Mouse (Mus musculus) heart, adult 2 months (tissue): ENCODE results near the gene Inpp5e. TPM values are rescaled to one million over a fixed set of nuclear protein-coding genes. Genes with fewer than 3 reads are reported as not detected.

Experiments used
- DNase-seq, 2 experiments: peaks; one replicate each; pipeline ENCODE4 v3.0.0; 2021
- H3K27ac ChIP-seq: fragments of 200-600 bp; 2 replicates; pipeline ENCODE4 v1.8.1; 2022
- H3K27me3 ChIP-seq: fragments of 200-500 bp; 2 replicates; pipeline ENCODE4 v1.6.1; 2012; ENCODE audit warnings: mild to moderate bottlenecking, low read length, inconsistent platforms, mixed read lengths; ENCODE audit not compliant: control insufficient read depth, insufficient read depth
- H3K36me3 ChIP-seq: fragments of 200-500 bp; 2 replicates; pipeline ENCODE4 v1.6.1; 2012; ENCODE audit warnings: low read length, inconsistent platforms; ENCODE audit not compliant: control insufficient read depth, insufficient read depth
- H3K4me1 ChIP-seq: fragments of 200-500 bp; 2 replicates; pipeline ENCODE4 v1.6.1; 2011; ENCODE audit warnings: low read length; ENCODE audit not compliant: control insufficient read depth, insufficient read depth
- H3K4me3 ChIP-seq: fragments of 200-600 bp; 2 replicates; pipeline ENCODE4 v1.8.1; 2022
- H3K79me2 ChIP-seq: fragments of 200-500 bp; replicated peaks from 2 replicates; pipeline ENCODE4 v1.6.1; 2012; ENCODE audit warnings: mild to moderate bottlenecking, inconsistent platforms, low read length, moderate library complexity, mixed read lengths; ENCODE audit not compliant: control insufficient read depth, insufficient read depth
- H3K9ac ChIP-seq: fragments of 200-500 bp; 2 replicates; pipeline ENCODE4 v1.6.1; 2012; ENCODE audit warnings: low read depth, mild to moderate bottlenecking, control low read depth, inconsistent platforms, low read length, mixed read lengths
- CTCF ChIP-seq: fragments of 200-600 bp; IDR thresholded peaks from 2 replicates; pipeline ENCODE4 v1.8.1; 2022; ENCODE audit warnings: antibody characterized with exemption, mild to moderate bottlenecking, moderate library complexity
- EP300 ChIP-seq: fragments of 200-500 bp; IDR thresholded peaks from 2 replicates; pipeline ENCODE4 v1.6.1; 2011; ENCODE audit warnings: low read depth, low read length, control low read depth; ENCODE audit not compliant: insufficient read depth
- POLR2A ChIP-seq: fragments of 200-500 bp; IDR thresholded peaks from 2 replicates; pipeline ENCODE4 v1.6.1; 2011; ENCODE audit warnings: mild to moderate bottlenecking, low read depth, low read length, control low read depth; ENCODE audit not compliant: insufficient read depth
- WGBS: fragments of 180-500 bp; shearing (Covaris S2); methylation state at CpG from one replicate; pipeline ENCODE4 v1.1.7; 2018; 5-methylcytosine and 5-hydroxymethylcytosine counted together
- intact Hi-C: fragments of 180-260 bp; cut with DNase I; formaldehyde crosslinking; loops from one replicate; pipeline ENCODE4 v1.15.1; 2025
- long read RNA-seq: library from polyadenylated mRNA; stranded (forward); transcript quantifications from one replicate; pipeline ENCODE4 v2.0.0, GENCODE M21; 2021
- polyA plus RNA-seq: library from polyadenylated mRNA; depleted of rRNA; stranded (reverse); fragments of >200 nt; gene quantifications from 2 replicates; pipeline ENCODE4 v1.2.3, GENCODE M21; 2012; rRNA removed
- total RNA-seq, 2 experiments: library from RNA; stranded (reverse); gene quantifications; 2 replicates each; pipeline ENCODE4 v1.2.3; 2021

Gene Inpp5e
- total RNA-seq (10 to 100 TPM; 15.8 to 16.3 TPM), polyA plus RNA-seq (22.1 and 23.6 TPM in 2 replicates)
- long read RNA-seq, full-length matches to known transcripts, result 24 of 31 reads
- long read RNA-seq, partial matches to known transcripts, result 5 of 31 reads
- long read RNA-seq, other reads (novel, unspliced or antisense), result 2 of 31 reads

DNA sequence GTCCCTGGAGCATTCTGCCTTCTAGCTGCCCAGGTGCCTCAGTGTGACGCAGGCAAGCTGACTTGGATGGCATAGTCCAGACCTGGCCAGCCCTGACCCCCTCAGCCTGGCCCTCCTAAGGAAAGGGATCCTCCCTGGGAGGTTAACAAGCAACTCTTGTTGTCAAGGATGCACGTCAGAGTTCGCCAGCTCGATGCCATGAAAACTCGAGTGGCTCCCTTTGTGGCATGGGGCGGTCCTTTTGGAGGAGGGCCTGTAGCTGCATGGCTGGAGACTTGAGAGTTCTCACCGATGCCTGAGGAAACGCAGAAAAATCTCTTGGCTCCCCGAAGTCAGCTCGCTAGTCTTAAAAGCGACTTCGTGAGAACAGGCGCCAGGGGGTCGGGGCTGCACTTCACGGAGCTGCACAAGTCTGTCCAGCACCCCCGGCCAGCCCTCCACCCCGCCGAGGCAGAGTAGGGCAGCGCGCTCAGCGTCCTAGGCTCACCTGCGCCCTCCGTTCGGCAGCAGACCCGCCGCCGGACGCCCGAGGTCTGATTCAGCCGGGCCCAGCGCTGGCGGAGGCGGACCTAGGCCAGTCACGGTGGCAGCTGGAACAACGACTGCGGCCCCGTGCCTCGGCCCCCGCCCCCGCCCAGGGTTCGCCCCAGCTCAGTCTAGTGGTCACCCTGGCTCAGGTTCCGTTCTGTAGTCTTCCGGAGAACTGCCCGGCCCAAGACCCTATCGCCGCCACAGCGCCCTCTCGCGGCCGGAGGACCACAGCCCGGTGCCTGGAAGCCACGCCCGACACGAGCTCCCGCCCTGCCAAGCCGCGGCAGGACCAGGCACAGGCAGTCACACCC lies at the start of gene Inpp5e:
Gene Inpp5e (minus strand): TSS at position 689 of the 842 bp plus-strand sequence.
- peaks cover 17% of the 10 kb centered on the region for H3K4me1 ChIP-seq
- peak within 1 kb of the TSS; percentile 96 for H3K27ac ChIP-seq
- TF ChIP-seq EP300 (peak; percentile 76), CTCF (peak; percentile 94), POLR2A (0 out of 2 replicates have a peak, but pooled peaks have one; percentile 16)
- H3K79me2 ChIP-seq, result peaks cover 7% of the 10 kb centered on the region
- H3K36me3 ChIP-seq, result no peaks in the 10 kb centered on the region; the same call in 1 of the 2 replicates
- no peaks in the 10 kb centered on the region for H3K27me3 ChIP-seq
- intact Hi-C loops, result loop anchor here (1.0 to 2.0 kb wide), 3 partner anchors 36 to 83 kb away; partner anchors contain the start of genes Dnlz and Sec16a
- H3K9ac ChIP-seq, result peak within 1 kb of the TSS; percentile 98
- peak; percentile 97 to 100 for DNase-seq
- WGBS, result under 1% methylated on average over 57 of the region's 57 CpGs
- peak within 1 kb of the TSS; percentile 94 for H3K4me3 ChIP-seq

DNA sequence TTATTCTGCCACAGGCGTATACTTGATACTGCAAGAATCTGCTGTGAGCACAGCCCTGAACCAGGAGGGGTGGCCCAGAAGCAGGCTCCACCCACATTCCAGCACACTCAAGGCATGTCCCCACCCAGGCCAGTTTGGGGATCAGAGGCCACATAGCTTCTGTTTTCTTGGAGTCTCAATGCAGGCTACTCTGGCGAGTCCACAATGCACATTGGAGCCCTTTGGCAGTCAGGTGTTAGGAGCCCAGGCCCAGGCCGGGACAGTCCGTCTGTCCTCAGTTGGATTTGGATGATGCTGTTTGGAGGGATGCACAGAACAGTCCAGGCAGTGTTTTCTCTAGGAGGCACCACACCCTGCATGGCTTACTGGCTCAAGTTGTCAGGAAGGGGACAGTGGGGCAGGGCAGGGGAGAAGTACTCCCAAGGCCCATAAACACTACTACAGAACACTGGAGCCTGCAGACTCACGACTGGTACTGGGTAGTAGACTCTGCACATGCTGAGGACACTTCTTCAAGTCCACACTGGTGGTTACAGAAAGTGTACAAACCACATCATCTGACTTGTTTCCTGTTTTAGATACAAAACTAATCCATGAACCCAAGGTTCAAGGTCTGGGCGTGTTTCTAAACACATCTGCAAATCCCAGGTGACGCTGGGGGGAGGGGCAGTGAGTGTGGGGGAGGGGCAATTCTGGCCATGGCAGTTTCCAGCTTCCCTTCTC lies 49.6 kb upstream of the Inpp5e start:
- Histone ChIP-seq H3K27me3 (no peaks in the 10 kb centered on the region), H3K27ac (peak overlapping the region; percentile 29; the same call in 1 of the 2 replicates), H3K4me1 (peaks cover 6% of the 10 kb centered on the region), H3K9ac (no peak overlapping the region), H3K36me3 (no peaks in the 10 kb centered on the region), H3K4me3 (no peak overlapping the region), H3K79me2 (no peaks in the 10 kb centered on the region; the same call in 1 of the 2 replicates)
- 44% methylated on average over 7 of the region's 7 CpGs for WGBS
- 0 out of 2 replicates have a peak, but pooled peaks have one; percentile 11 for TF ChIP-seq EP300
- TF ChIP-seq CTCF, result no peak
- 0 out of 2 replicates have a peak, but pooled peaks have one; percentile 24 for TF ChIP-seq POLR2A
- peak; percentile 59 to 61 for DNase-seq
- intact Hi-C loops, result loop anchor here (2.0 kb wide), 1 partner anchor 14 kb away; no protein-coding TSS in a partner anchor

DNA sequence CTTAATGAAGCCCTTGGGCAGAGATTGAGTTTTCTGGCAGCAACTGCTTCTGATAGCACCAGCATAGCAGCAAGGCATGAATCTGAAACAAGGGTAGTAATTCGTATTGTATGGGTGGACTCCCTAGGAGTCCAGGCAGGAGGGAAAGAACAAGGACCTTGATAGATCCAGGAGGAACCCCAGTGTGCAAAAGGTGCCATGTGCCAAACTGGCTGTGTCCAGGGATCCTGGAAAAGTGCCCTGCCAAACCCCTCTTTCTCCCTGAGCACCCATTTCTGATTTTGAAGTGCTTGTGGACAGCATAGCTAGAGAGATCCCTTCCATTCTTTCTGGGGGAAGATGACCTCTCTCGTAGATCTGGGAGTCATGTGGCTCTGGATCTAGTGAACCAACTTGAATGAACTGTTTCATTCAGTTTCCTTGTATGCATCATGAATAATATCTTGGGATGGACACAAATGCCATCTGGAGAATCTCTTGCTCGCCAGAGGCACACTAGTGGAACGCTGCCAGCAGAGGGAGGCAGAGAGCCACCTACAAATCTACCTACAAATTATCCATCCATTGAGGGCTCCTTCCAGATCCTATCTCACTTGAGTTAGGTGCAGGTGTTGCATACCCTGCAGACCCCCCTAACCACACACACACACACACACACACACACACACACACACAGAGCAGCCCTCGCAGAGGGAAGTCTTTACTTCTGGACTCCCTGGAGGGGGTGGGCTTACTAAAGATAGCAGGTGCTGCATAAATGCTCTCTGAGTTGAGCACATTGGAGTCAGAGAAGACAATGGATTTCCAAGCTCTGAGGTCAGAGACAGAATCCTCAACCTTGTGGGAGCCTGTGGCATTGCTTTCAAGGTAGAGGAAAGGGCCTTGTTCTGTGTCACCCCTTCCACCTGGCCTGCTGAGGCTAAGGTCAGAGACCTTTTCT lies 40.4 kb upstream of the Inpp5e start:
- Histone ChIP-seq H3K4me3 (no peak overlapping the region), H3K27ac (no peak overlapping the region), H3K27me3 (no peaks in the 10 kb centered on the region), H3K36me3 (no peaks in the 10 kb centered on the region), H3K4me1 (peaks cover 8% of the 10 kb centered on the region), H3K79me2 (no peaks in the 10 kb centered on the region; the same call in 1 of the 2 replicates), H3K9ac (no peak overlapping the region)
- peak; percentile 90; the same call in 1 of the 2 replicates for TF ChIP-seq EP300
- TF ChIP-seq POLR2A, result no peak
- peak; percentile 85 for TF ChIP-seq CTCF
- DNase-seq, result peak; percentile 72 to 85
- intact Hi-C loops, result loop anchor here (1.0 to 10.0 kb wide), 5 partner anchors 53 to 455 kb away; partner anchors contain the start of gene Surf6
- 24% methylated on average over 5 of the region's 5 CpGs for WGBS

DNA sequence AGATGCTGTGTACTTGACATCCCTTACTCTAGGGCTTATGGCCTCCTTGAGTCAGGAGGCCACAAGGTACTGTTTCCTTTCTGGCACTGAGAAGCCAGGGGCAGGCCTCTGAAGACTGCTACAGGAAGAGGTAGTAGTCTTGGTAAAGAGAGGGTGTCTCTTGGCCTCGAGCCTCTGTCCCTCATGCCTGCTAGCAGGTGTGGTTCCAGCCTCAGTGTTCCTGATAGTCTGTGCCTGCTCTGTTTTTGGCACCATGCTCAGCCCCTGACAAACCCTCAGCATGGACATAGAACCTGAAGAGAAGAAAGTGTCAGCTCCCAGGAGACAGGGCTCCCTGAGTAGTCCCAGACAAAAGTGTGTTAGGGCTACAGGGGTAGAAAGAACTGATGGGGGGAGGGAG lies 38.4 kb upstream of the Inpp5e start:
- intact Hi-C loops, result loop anchor here (5.0 to 10.0 kb wide), 3 partner anchors 55 to 457 kb away; partner anchors contain the start of gene Surf6
- H3K27me3 ChIP-seq, result no peaks in the 10 kb centered on the region
- no peaks in the 10 kb centered on the region; the same call in 1 of the 2 replicates for H3K79me2 ChIP-seq
- WGBS, result 33% methylated on average over 1 of the region's 1 CpGs
- DNase-seq, result no peak
- H3K36me3 ChIP-seq, result no peaks in the 10 kb centered on the region
- H3K9ac ChIP-seq, result no peak overlapping the region
- H3K27ac ChIP-seq, result no peak overlapping the region
- H3K4me1 ChIP-seq, result peaks cover 10% of the 10 kb centered on the region
- TF ChIP-seq EP300 (no peak), POLR2A (no peak), CTCF (no peak)
- H3K4me3 ChIP-seq, result no peak overlapping the region
